Mouse (Mus musculus) T-cell, adult 2 months (primary cell): ENCODE data around the gene Rnaseh2b.

ENCODE experiments used
- DNase-seq: peaks from one replicate; pipeline ENCODE4 v3.0.0; 2022; ENCODE audit warnings: low spot score

Gene Rnaseh2b

DNA sequence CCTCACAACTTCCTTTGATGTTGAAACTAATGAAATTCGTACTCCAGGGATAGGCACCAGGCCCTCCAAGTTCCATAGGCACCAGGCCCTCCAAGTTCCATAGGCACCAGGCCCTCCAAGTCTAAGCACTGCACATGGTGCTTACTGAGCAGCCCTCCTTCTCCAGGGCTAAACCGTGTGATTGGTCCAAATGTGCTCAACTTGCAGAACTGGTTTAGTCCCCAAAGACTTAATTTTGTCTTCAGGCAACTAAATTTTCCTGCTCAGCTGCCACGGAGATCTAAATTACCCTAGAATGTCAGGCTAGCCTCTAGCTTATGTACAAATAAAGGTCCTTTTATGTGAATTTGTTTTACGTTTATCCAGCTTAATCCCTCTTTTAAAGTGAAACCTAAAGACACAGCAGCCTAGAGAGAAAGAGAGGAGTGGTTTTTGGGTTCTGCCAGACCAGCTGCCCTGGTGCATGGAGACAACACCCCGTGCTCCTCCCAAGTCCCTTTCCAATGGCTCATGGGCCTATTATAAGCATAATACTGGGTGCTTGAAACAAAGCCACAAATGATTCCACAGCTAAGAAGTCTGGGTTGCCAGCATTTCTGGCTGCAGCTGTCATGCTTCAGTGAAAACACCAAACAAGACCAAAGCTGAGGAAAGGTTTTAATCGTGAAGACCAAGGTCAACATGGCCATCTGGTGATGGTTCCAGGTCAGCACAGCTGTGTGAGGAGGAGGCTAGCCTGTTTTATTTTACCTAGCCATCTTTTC lies 30.4 kb downstream of the Rnaseh2b start:
- no peak for DNase-seq

DNA sequence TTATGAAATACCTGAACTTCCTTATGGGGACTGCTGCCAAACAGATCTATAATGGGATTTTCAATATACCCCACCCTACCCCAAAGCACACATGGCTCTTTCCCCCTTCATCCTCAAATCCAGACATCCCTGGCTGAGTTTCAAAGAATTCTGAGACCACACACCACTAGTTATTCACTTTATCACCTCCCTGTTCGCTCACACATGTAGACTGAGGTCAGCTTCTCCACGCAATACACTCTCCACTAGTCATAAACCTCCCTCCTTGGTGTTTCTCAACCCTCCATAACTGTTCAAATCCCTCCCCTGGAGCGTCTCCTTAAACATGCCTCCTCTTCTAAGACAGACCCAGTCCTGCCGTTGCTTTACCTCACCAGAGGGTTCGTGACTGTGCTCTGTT lies 31.1 kb downstream of the Rnaseh2b start:
- no peak for DNase-seq

DNA sequence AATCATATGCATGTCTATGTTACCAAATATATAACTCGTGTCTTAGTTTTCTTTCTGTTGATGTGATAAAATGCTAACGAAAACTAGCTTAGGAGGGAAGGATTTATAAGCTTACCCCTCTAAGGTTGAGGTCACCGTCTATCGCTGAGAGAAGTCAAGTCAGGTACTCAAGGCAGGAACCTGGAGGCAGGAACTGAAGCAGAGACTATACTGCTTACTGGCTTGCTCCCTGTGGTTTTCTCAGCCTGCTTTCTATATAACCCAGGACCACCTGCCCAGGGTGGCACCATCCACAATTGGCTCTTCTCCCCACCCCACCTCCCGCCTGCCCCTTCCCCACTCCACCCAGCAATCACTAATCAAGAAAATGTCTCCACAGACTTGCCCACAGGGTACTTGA lies 32.6 kb downstream of the Rnaseh2b start:
- no peak for DNase-seq

DNA sequence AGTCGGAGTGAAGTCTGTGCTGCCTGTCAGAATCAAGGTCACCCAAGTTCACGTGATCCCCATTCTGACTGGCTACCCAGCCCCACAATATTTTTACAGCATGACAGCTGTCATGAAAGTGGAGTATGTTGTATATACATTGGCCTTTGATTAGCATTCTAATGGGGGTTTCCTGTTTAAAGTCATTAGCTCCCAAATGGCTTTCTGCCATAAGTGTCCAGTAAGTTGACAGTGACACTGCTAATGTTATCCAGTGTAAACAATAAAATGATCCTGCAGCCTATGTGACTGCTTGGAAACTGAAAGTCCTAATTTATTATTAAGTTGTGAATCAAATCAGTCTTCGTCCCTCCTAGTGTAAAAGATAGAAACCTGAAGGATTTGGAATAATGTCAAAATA lies 33.6 kb downstream of the Rnaseh2b start:
- no peak for DNase-seq

GRCm38 (mm10) chr14:62327171-62327570 lies 34.8 kb downstream of the Rnaseh2b start:
- no peak for DNase-seq

DNA sequence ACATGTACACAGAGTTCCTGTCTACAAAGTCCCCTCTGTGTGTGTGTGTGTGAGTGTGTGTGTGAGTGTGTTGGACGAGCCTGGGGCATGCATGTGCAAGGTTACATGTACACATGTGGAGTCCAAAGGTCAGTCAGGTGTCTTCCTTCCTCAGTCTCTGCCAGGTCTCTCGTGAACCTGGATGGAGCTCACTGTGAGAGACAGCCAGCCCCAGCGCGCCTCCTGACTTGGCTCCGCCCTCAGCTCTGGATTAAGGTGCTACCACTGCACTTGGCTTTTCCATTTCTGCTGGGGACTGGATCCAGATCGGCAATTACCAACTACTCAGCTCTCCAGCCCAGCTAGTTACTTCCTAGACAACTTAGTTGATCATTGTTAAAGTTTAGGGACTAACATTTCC lies 36.2 kb downstream of the Rnaseh2b start:
- no peak for DNase-seq

DNA sequence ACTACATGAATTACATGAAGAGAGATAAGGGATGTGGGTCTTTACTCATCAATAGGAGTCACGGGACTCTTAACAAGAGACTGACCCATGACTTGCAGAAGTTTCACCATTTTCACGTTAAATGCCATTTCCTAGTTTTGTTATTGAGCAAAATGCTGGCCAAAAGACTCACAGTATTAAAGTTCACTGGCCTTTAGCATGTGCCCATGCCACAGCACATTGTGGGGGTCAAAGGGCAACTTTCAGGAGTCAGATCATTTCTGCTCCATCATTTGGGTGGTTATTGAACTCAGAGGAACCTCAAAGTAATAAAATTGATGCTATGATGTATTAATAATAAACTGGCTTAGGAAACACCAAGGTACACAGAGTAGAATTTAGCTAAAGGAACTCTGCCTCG lies 37.2 kb downstream of the Rnaseh2b start:
- DNase-seq, result no peak

DNA sequence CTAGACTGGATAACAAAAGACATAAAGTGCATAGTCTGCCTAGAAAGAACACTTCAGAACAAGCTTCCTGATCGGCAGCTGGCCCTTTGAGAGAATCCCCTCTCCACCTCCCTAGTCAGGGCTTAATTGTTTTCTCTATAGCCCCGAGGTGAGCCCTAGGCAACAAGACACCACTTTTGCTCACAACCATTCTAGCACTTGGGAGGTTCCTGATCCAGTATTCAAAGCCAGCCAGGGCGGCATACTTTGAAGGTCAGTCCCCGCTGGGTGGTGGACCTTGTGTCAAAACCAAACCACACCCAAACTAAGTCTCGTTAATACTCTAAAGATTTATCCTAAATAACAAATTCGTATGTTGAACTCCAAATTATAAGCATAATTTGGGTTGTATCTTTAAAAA lies 39.1 kb downstream of the Rnaseh2b start:
- no peak for DNase-seq

DNA sequence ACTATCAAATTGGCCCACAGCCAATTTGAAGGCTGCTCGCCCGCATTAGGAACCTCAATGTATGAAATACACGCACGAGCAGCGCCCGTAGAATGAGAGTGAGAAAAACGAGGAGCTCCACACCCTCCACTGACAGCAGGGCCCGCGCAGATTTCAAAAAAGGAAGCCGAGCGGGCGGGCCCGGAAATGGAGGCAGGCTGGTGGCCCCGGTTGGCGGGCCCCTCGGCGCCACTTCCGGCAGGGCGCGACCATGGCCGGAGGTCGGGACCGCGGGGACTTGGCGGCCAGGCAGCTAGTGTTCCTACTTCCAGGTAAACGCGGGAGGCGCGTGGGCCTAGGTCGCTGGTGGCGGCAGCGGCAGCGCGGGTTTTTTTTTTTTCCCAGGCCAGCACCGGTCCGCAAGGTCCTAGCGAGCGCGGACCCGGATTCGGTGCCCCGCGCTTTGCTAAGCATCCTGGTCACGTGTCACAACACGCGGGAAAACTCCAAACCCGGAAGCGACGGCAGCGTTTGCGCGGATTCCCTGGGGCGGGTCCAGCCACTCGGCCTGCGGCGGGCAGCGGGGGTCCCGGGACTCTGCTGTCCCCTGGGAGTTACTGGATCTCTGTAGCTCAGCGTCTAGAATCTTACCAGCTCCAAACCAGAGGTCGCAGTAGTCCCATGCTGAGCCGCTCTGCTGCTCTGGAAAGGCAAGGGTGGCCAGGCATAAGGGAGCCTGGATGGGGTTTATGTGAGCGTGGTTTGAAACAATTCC lies 39.7 kb downstream of the Rnaseh2b start:
- peak; percentile 84 for DNase-seq

DNA sequence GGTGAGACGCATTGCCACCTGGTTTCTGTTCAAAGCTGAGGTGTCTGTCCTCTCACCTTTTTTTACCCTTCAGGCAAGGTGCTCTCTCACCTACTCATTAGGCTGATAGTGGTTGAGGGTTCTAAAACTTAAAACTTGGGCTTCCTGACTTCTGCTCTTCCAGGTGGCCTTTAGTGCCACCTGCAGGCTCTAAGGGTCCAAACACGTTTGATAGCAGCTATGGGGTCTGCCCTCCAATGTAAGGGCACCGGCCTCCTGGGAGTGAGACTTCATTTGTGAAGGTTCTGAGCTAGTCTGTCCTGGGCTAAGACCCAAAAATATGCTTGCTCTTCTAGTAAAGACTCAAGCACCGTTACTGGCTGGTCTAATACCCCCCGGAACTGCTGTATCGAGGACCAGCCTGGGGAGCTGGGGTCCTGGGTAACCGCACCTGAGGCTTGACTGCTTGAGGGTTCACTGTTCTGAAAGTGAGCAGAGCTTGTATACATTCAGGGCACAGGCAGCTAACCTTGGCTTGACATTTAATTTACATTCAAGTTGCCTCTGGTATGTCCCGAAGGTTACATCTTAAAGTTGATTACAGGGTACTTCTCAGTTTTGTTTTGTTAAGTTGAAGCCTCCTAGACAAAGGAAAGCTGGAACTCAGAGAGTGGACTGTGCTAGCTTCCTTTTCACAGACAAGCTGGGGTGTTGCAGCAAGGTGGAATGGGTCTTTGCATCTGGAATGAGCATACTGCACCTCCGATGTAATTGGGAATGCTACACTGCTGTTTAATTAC lies 41.7 kb downstream of the Rnaseh2b start:
- DNase-seq, result no peak

- no peak for DNase-seq
These were observed 46.8 kb downstream of the Rnaseh2b start for GRCm38 (mm10) chr14:62339196-62339595.

GRCm38 (mm10) chr14:62341887-62342642 lies 49.7 kb downstream of the Rnaseh2b start:
- DNase-seq, result no peak

DNA sequence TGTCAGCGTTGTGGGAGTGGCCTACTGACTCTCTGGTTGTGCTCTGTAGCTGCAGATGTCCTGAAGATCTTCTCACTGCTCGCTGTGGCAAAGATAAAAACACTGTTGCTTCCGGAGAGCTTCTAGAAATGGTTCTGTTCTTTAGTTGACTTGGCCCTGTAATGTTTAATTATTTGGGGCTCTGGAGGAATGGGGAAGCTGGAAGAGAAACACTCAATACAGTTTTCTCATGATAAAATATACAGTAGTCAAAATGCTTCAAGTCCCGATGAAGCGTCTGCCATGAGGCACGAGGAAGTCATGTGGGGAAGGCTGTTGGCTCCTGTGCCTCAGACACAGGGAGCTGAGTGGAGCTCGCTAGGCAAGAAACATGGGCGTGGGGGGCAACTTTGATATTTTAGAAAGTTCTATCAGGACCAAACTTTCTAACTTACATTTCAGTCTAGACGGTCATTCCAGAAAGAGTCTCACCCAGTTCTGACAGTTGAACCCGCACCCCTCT lies 50.3 kb downstream of the Rnaseh2b start:
- peak; percentile 24 for DNase-seq

DNA sequence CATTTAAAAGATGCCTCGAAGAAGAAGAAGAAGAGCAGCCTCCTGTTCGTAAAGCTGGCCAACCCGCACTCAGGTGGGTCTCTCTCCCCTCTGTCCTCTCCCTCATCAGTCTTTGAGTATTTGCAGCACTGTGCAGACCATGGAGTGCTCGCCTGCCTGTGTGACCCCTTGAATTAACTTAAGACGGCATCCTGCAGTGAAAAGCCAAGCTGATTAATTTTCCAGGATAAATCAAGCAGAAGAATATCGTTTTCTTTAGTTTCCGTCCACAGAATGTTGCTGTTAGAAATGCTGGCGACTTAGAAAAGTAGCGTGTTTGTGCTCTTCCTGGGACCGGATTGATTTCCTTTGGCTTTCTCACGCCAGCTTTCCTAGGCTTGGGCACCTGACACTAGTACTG lies 54.2 kb downstream of the Rnaseh2b start:
- no peak for DNase-seq

DNA sequence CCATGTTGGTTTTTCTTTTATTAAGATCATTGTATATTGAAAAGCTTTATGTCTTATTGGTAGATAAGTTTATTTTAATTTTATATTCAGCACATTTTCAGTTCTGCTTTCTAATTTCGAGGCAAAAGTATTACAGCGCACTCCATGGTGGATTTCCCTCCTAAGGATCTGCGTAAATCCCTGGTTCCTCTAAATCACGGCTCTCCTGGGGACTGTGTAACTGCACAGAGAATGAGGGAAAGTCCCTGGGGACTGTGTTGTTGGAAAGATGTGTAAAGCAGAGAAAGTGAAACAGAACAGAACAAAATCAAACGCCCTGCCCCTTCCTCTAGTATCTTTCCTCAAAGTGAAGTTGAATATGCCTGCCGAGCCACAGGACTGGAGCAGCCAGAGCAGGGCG lies 54.7 kb downstream of the Rnaseh2b start:
- DNase-seq, result no peak

GRCm38 (mm10) chr14:62349786-62350185 lies 57.4 kb downstream of the Rnaseh2b start:
- no peak for DNase-seq

DNA sequence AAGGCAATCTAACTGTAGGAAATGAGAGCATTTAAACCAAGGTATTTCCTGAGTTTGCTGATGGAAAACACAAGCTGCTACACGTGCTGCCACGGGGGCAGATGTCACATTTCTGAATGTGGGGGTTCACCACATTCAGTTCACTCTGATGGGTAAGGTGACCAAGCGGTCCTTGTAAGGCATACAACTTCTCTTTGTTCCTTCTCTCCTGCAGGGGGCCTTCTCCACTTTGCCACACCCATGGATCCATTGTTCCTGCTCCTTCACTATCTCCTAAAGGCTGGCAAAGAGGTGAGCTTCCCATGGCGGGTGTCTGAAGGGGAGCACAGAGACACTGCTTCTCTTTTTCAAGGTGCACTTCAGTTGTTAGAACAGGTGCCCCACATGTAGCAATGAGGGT lies 57.8 kb downstream of the Rnaseh2b start:
- no peak for DNase-seq

GRCm38 (mm10) chr14:62350890-62351289 lies 58.5 kb downstream of the Rnaseh2b start:
- no peak for DNase-seq

GRCm38 (mm10) chr14:62353372-62353771 lies 61.0 kb downstream of the Rnaseh2b start:
- no peak for DNase-seq

- no peak for DNase-seq
These were observed 61.4 kb downstream of the Rnaseh2b start for GRCm38 (mm10) chr14:62353793-62354192.

- DNase-seq, result no peak
These were observed 62.8 kb downstream of the Rnaseh2b start for GRCm38 (mm10) chr14:62355201-62355600.
